29 mouse cellular contexts compared by ENCODE assay signal in genomic region chr16:57750549-57750948, GRCm38 (mm10). TPM values are rescaled to one million over a fixed set of nuclear protein-coding genes. Genes with fewer than 3 reads are reported as not detected.
DNase-seq lines count a peak whose midpoint lies in the region; ATAC-seq and TF ChIP-seq lines count a peak whose summit lies in the region.
"Had no signal": no experiment of that assay in that cellular context is flagged by ENCODE, and none has a peak within 500 bp of the region (broad histone marks: within the 10 kb centered on the region; RNA-seq: fewer than 3 reads in every experiment).

No protein-coding gene starts in this region.

- no peak overlapping the region for H3K27ac ChIP-seq in embryonic facial prominence, embryonic 14.5 days (replicated peaks; ENCODE audit: low read depth, low read length)
- H3K27ac ChIP-seq in embryonic facial prominence, embryonic 10.5 days (replicated peaks): no peak overlapping the region
- H3K27ac ChIP-seq in layer of hippocampus, adult 2 months: no peak overlapping the region
- H3K27ac ChIP-seq: embryonic facial prominence, embryonic 12.5 days; forebrain, embryonic 13.5 days; heart, embryonic 15.5 days; hindbrain, embryonic 13.5 days; limb, embryonic 15.5 days; liver, embryonic 14.5 days; lung, embryonic 15.5 days; midbrain, embryonic 15.5 days; stomach, embryonic 15.5 days had no signal

- H3K9ac ChIP-seq in embryonic facial prominence, embryonic 14.5 days (ENCODE audit: low read depth, low read length): no peak overlapping the region
- H3K9ac ChIP-seq: embryonic facial prominence, embryonic 12.5 days; forebrain, embryonic 13.5 days; heart, embryonic 15.5 days; hindbrain, embryonic 13.5 days; limb, embryonic 15.5 days; liver, embryonic 14.5 days; lung, embryonic 15.5 days; midbrain, embryonic 15.5 days; stomach, embryonic 15.5 days had no signal

- DNase-seq in embryonic facial prominence, embryonic 14.5 days (ENCODE audit: low spot score): peak; percentile 66
- no peak for DNase-seq in embryonic facial prominence, embryonic 10.5 days (ENCODE audit: low spot score)
- no peak for DNase-seq in layer of hippocampus, adult 2 months (ENCODE audit: low spot score in 2 of 2)
- no peak for DNase-seq in layer of hippocampus, postnatal 14 days (ENCODE audit: low spot score in 2 of 2)
- no peak for DNase-seq in brain, embryonic 14.5 days (ENCODE audit: low read depth)
- DNase-seq in adrenal gland, postnatal 10 days: no peak
- no peak for DNase-seq in gastrocnemius, postnatal 25 days
- DNase-seq in left cerebral cortex, postnatal 14 days (ENCODE audit: low spot score in 2 of 2): no peak
- DNase-seq: adrenal gland, postnatal 36 days; cerebellum, adult 11 months; cerebellum, adult 9-11 months; gastrocnemius, postnatal 10 days; heart, postnatal 36 days; kidney, adult 2 months; kidney, postnatal 25 days; lung, postnatal 36 days; thymus, adult 2 months; thymus, postnatal 4 days had no signal

- WGBS in embryonic facial prominence, embryonic 14.5 days: 41% methylated on average over 2 of the region's 2 CpGs
- 62% methylated on average over 2 of the region's 2 CpGs for WGBS in embryonic facial prominence, embryonic 10.5 days

- ATAC-seq in embryonic facial prominence, embryonic 14.5 days (ENCODE audit: low read depth): no peak
- ATAC-seq: forebrain, embryonic 13.5 days; midbrain, embryonic 15.5 days had no signal

- H3K4me2 ChIP-seq in embryonic facial prominence, embryonic 14.5 days (ENCODE audit: low read depth, low read length): peak overlapping the region; percentile 18; the same call in 1 of the 2 replicates
- H3K4me2 ChIP-seq: embryonic facial prominence, embryonic 12.5 days; forebrain, embryonic 13.5 days; heart, embryonic 15.5 days; hindbrain, embryonic 13.5 days; lung, embryonic 15.5 days; midbrain, embryonic 15.5 days; stomach, embryonic 15.5 days had no signal

- H3K36me3 ChIP-seq in embryonic facial prominence, embryonic 14.5 days (ENCODE audit: control insufficient read depth, insufficient read depth, low read length): no peaks in the 10 kb centered on the region
- H3K36me3 ChIP-seq in embryonic facial prominence, embryonic 10.5 days (replicated peaks): no peaks in the 10 kb centered on the region
- H3K36me3 ChIP-seq: embryonic facial prominence, embryonic 12.5 days; G1E; heart, embryonic 15.5 days; hindbrain, embryonic 13.5 days; limb, embryonic 15.5 days; lung, embryonic 15.5 days; midbrain, embryonic 15.5 days; stomach, embryonic 15.5 days had no signal

- intact Hi-C loops in left cerebral cortex, postnatal 14 days (cut with DNase I): no loop called here

- no peaks in the 10 kb centered on the region for H3K27me3 ChIP-seq in embryonic facial prominence, embryonic 14.5 days (replicated peaks; ENCODE audit: control insufficient read depth, insufficient read depth, low read length)
- peaks cover 22% of the 10 kb centered on the region for H3K27me3 ChIP-seq in embryonic facial prominence, embryonic 10.5 days (replicated peaks; ENCODE audit: low read depth, poor library complexity, severe bottlenecking)
- H3K27me3 ChIP-seq: embryonic facial prominence, embryonic 12.5 days; heart, embryonic 15.5 days; hindbrain, embryonic 13.5 days; midbrain, embryonic 15.5 days had no signal

- no peak for TF ChIP-seq POLR2A in brain, embryonic 14.5 days (IDR thresholded peaks at IDR 0.05; ENCODE audit: borderline replicate concordance, extremely low read depth, insufficient read depth, insufficient read length, poor library complexity, severe bottlenecking)

- H3K4me1 ChIP-seq in embryonic facial prominence, embryonic 14.5 days (ENCODE audit: control insufficient read depth, insufficient read depth, low read length): peaks cover 19% of the 10 kb centered on the region
- H3K4me1 ChIP-seq in embryonic facial prominence, embryonic 10.5 days: peaks cover 14% of the 10 kb centered on the region

- TF ChIP-seq CTCF in layer of hippocampus, adult 2 months (conservative IDR thresholded peaks at IDR 0.05): 0 out of 2 replicates have a peak, but pooled peaks have one; percentile 17
- TF ChIP-seq CTCF in brain, embryonic 14.5 days (IDR thresholded peaks at IDR 0.05; ENCODE audit: borderline replicate concordance, extremely low read depth, insufficient read depth, insufficient read length): 0 out of 2 replicates have a peak, but pooled peaks have one; percentile 3

- no peaks in the 10 kb centered on the region for H3K9me3 ChIP-seq in embryonic facial prominence, embryonic 14.5 days (ENCODE audit: control insufficient read depth, low read length)
- no peaks in the 10 kb centered on the region for H3K9me3 ChIP-seq in embryonic facial prominence, embryonic 10.5 days
- H3K9me3 ChIP-seq: embryonic facial prominence, embryonic 12.5 days; forebrain, embryonic 13.5 days; G1E; heart, embryonic 15.5 days; hindbrain, embryonic 13.5 days; limb, embryonic 15.5 days; lung, embryonic 15.5 days; megakaryocyte, embryonic 14.5 days; midbrain, embryonic 15.5 days; stomach, embryonic 15.5 days had no signal

- H3K4me3 ChIP-seq in embryonic facial prominence, embryonic 14.5 days (ENCODE audit: low read depth, low read length): no peak overlapping the region
- no peak overlapping the region for H3K4me3 ChIP-seq in embryonic facial prominence, embryonic 10.5 days
- no peak overlapping the region for H3K4me3 ChIP-seq in layer of hippocampus, adult 2 months
- H3K4me3 ChIP-seq: embryonic facial prominence, embryonic 12.5 days; forebrain, embryonic 13.5 days; heart, embryonic 15.5 days; hindbrain, embryonic 13.5 days; limb, embryonic 15.5 days; lung, embryonic 15.5 days; megakaryocyte, embryonic 14.5 days; midbrain, embryonic 15.5 days; stomach, embryonic 15.5 days had no signal

RNA-seq across cellular contexts. Expression of gene Col8a1, which starts 4.0 kb away (rescaled TPM):
- 42.7 and 45.0 TPM in 2 replicates for polyA plus RNA-seq in embryonic facial prominence, embryonic 14.5 days (2014; fragmentation: Nextera tagmentation; extraction: Ambion mirVana)
- polyA plus RNA-seq in embryonic facial prominence, embryonic 10.5 days (2016; fragmentation: Nextera tagmentation; extraction: Ambion mirVana): 1.1 and 1.9 TPM in 2 replicates
- under 1 TPM; 0.34 to 0.69 TPM for total RNA-seq in layer of hippocampus, adult 2 months (2021)
- 1 to 10 TPM; 1.2 to 8.3 TPM for total RNA-seq in layer of hippocampus, postnatal 14 days (2021)
- 1.00 and 4.5 TPM in 2 replicates for polyA plus RNA-seq in brain, embryonic 14.5 days (2012; rRNA removed)
- total RNA-seq in adrenal gland, postnatal 10 days (2021): 1 to 10 TPM; 4.6 to 5.1 TPM
- 1 to 10 TPM; 6.3 to 9.1 TPM for total RNA-seq in gastrocnemius, postnatal 25 days (2021)
- total RNA-seq in left cerebral cortex, postnatal 14 days (2021): 1 to 10 TPM; 4.4 to 5.6 TPM
- polyA plus RNA-seq: G1E had no signal
